Mouse (Mus musculus) cerebral cortex, adult 2 months (tissue): ENCODE data around the gene Prdm10.

Experiments
- WGBS: fragments of 180-500 bp; shearing (Covaris S2); methylation state at CpG from one replicate; pipeline ENCODE4 v1.1.7; 2018; 5-methylcytosine and 5-hydroxymethylcytosine counted together

Gene Prdm10

GRCm38 (mm10) chr9:31363698-31364609 is 83.6 kb downstream of the Prdm10 start:
- WGBS: 76% methylated on average over 9 of the region's 9 CpGs

- 93% methylated on average over 8 of the region's 8 CpGs for WGBS
Measured at GRCm38 (mm10) chr9:31365086-31365485, 84.7 kb downstream of the Prdm10 start.

- WGBS: 95% methylated on average over 3 of the region's 3 CpGs
Measured at GRCm38 (mm10) chr9:31371740-31372139, 91.4 kb downstream of the Prdm10 start.

GRCm38 (mm10) chr9:31384786-31385499 is 104.6 kb downstream of the Prdm10 start:
- 60% methylated on average over 17 of the region's 17 CpGs for WGBS

GRCm38 (mm10) chr9:31385500-31385869 is 105.1 kb downstream of the Prdm10 start:
- WGBS: 15% methylated on average over 4 of the region's 4 CpGs

GRCm38 (mm10) chr9:31385947-31386354 is 105.6 kb downstream of the Prdm10 start, which contains the start of gene Nfrkb:
TSS of gene Nfrkb (plus strand) at chr9:31386192.
- under 1% methylated on average over 44 of the region's 46 CpGs for WGBS

GRCm38 (mm10) chr9:31386368-31387180 is 106.2 kb downstream of the Prdm10 start:
- WGBS: 6% methylated on average over 44 of the region's 44 CpGs

- 88% methylated on average over 5 of the region's 5 CpGs for WGBS
Measured at GRCm38 (mm10) chr9:31387206-31387605, 106.9 kb downstream of the Prdm10 start.

- WGBS: 29% methylated on average over 4 of the region's 4 CpGs
Measured at GRCm38 (mm10) chr9:31400441-31400840, 120.1 kb downstream of the Prdm10 start.

- WGBS: 66% methylated on average over 2 of the region's 2 CpGs
Measured at GRCm38 (mm10) chr9:31404311-31404710, 124.0 kb downstream of the Prdm10 start.

GRCm38 (mm10) chr9:31405217-31405616 is 124.9 kb downstream of the Prdm10 start:
- 65% methylated on average over 6 of the region's 6 CpGs for WGBS

- WGBS: 81% methylated on average over 4 of the region's 4 CpGs
Measured at GRCm38 (mm10) chr9:31412165-31412564, 131.8 kb downstream of the Prdm10 start.

- 65% methylated on average over 1 of the region's 1 CpGs for WGBS
Measured at GRCm38 (mm10) chr9:31418821-31419220, 138.5 kb downstream of the Prdm10 start.

- 84% methylated on average over 5 of the region's 5 CpGs for WGBS
Measured at GRCm38 (mm10) chr9:31422143-31422542, 141.8 kb downstream of the Prdm10 start.

GRCm38 (mm10) chr9:31428971-31429370 is 148.6 kb downstream of the Prdm10 start:
- 92% methylated on average over 7 of the region's 7 CpGs for WGBS

GRCm38 (mm10) chr9:31430011-31430410 is 149.7 kb downstream of the Prdm10 start:
- WGBS: 72% methylated on average over 9 of the region's 9 CpGs
